Mouse (Mus musculus) CH12.LX (cell line): ENCODE data around the gene Prrc2a. TPM values are rescaled to one million over a fixed set of nuclear protein-coding genes. Genes with fewer than 3 reads are reported as not detected.

Source experiments
- DNase-seq: peaks from one replicate; pipeline ENCODE4 v3.0.0-alpha.2; 2013; ENCODE audit errors: extremely low read depth
- H3K27ac ChIP-seq: 2 replicates; pipeline ENCODE4 v1.5.1; 2012; ENCODE audit warnings: low read depth, mild to moderate bottlenecking, control low read depth, moderate library complexity; ENCODE audit not compliant: insufficient read depth
- H3K27me3 ChIP-seq: replicated peaks from 2 replicates; pipeline ENCODE3; 2012; ENCODE audit warnings: inconsistent platforms
- H3K36me3 ChIP-seq, 2 experiments: replicated peaks in 1 of 2; 2 replicates each; pipeline versions ENCODE3 to v1.6.1; 2012; ENCODE audit warnings: inconsistent platforms in 1 of 2, low read length in 1 of 2, mild to moderate bottlenecking in 1 of 2, mixed read lengths in 1 of 2, moderate library complexity in 1 of 2; ENCODE audit not compliant: control insufficient read depth in 1 of 2, insufficient read depth in 1 of 2
- H3K4me1 ChIP-seq, 2 experiments: 2 replicates each; pipeline ENCODE4 v1.6.1; 2012; ENCODE audit warnings: inconsistent platforms in 1 of 2, moderate library complexity in 1 of 2; ENCODE audit not compliant: insufficient read depth in 2 of 2, control insufficient read depth in 1 of 2
- H3K4me2 ChIP-seq: 2 replicates; pipeline ENCODE4 v1.6.1; 2012; ENCODE audit warnings: low read depth, mild to moderate bottlenecking, control low read depth; ENCODE audit not compliant: poor library complexity, insufficient read depth, severe bottlenecking
- H3K4me3 ChIP-seq, 3 experiments: fragments of 150-350 bp in 1 of 3; sonication (generic) in 1 of 3; replicated peaks in 1 of 3; 2 replicates each; pipeline versions ENCODE3 to v1.5.1; 2011 to 2012; ENCODE audit warnings: low read depth in 2 of 3, low read length in 2 of 3, mild to moderate bottlenecking in 2 of 3, moderate library complexity in 2 of 3, control low read depth in 1 of 3, improper control_type of control experiment in 1 of 3, inconsistent platforms in 1 of 3, mixed read lengths in 1 of 3; ENCODE audit not compliant: poor library complexity in 1 of 3
- H3K79me2 ChIP-seq: replicated peaks from 2 replicates; pipeline ENCODE4 v1.6.1; 2012; ENCODE audit warnings: mild to moderate bottlenecking, moderate library complexity; ENCODE audit not compliant: control insufficient read depth, poor library complexity, insufficient read depth, severe bottlenecking; ENCODE audit errors: extremely low read depth
- H3K9ac ChIP-seq: 2 replicates; pipeline ENCODE4 v1.6.1; 2012; ENCODE audit warnings: low read depth, mild to moderate bottlenecking, control low read depth, moderate library complexity; ENCODE audit not compliant: insufficient read depth
- H3K9me3 ChIP-seq: replicated peaks from 2 replicates; pipeline ENCODE3; 2012; ENCODE audit warnings: low read length, inconsistent platforms, mixed read lengths
- BHLHE40 ChIP-seq: IDR thresholded peaks from 2 replicates; pipeline ENCODE4 v1.6.1; 2011; ENCODE audit warnings: mild to moderate bottlenecking, low read depth, low read length, improper control_type of control experiment
- CHD2 ChIP-seq: IDR thresholded peaks from 2 replicates; pipeline ENCODE4 v1.6.1; 2011; ENCODE audit warnings: low read length, improper control_type of control experiment
- CTCF ChIP-seq, 2 experiments: IDR thresholded peaks in 1 of 2; conservative IDR thresholded peaks in 1 of 2; 2 replicates each; pipeline ENCODE4 v1.5.1; 2011 to 2012; ENCODE audit warnings: low read depth in 2 of 2, low read length in 2 of 2, improper control_type of control experiment in 1 of 2, inconsistent platforms in 1 of 2, mild to moderate bottlenecking in 1 of 2, moderate library complexity in 1 of 2
- ELF1 ChIP-seq: IDR thresholded peaks from 2 replicates; pipeline ENCODE4 v1.6.1; 2014; ENCODE audit warnings: low read depth, mild to moderate bottlenecking, inconsistent platforms, low read length, improper control_type of control experiment
- EP300 ChIP-seq: IDR thresholded peaks from 2 replicates; pipeline ENCODE4 v1.6.1; 2011; ENCODE audit warnings: low read length, improper control_type of control experiment
- ETS1 ChIP-seq: conservative IDR thresholded peaks from 2 replicates; pipeline ENCODE4 v1.6.1; 2012; ENCODE audit warnings: low read depth, mild to moderate bottlenecking, inconsistent platforms, low read length, improper control_type of control experiment, moderate library complexity
- GABPA ChIP-seq: IDR thresholded peaks from 2 replicates; pipeline ENCODE4 v1.6.1; 2012; ENCODE audit warnings: low read depth, low read length, improper control_type of control experiment, inconsistent platforms; ENCODE audit not compliant: insufficient replicate concordance
- HCFC1 ChIP-seq: IDR thresholded peaks from 2 replicates; pipeline ENCODE4 v1.6.1; 2012; ENCODE audit warnings: low read depth, mild to moderate bottlenecking, inconsistent platforms, low read length, improper control_type of control experiment
- KAT2A ChIP-seq: IDR thresholded peaks from 2 replicates; pipeline ENCODE4 v1.6.1; 2012; ENCODE audit warnings: low read length, improper control_type of control experiment, inconsistent platforms; ENCODE audit not compliant: insufficient replicate concordance
- MAFK ChIP-seq: IDR thresholded peaks from 2 replicates; pipeline ENCODE4 v1.6.1; 2011; ENCODE audit warnings: low read length, improper control_type of control experiment; ENCODE audit not compliant: insufficient replicate concordance
- MAX ChIP-seq: IDR thresholded peaks from 2 replicates; pipeline ENCODE4 v1.6.1; 2011; ENCODE audit warnings: low read length, improper control_type of control experiment
- MAZ ChIP-seq: IDR thresholded peaks from 2 replicates; pipeline ENCODE4 v1.6.1; 2012; ENCODE audit warnings: low read depth, mild to moderate bottlenecking, inconsistent platforms, low read length, improper control_type of control experiment, moderate library complexity
- MEF2A ChIP-seq: IDR thresholded peaks from 2 replicates; pipeline ENCODE4 v1.6.1; 2014; ENCODE audit warnings: low read depth, mild to moderate bottlenecking, inconsistent platforms, low read length, improper control_type of control experiment, borderline replicate concordance
- MXI1 ChIP-seq: IDR thresholded peaks from 2 replicates; pipeline ENCODE4 v1.6.1; 2011; ENCODE audit warnings: mild to moderate bottlenecking, low read depth, low read length, improper control_type of control experiment
- MYC ChIP-seq: IDR thresholded peaks from 2 replicates; pipeline ENCODE4 v1.6.1; 2011; ENCODE audit warnings: low read depth, mild to moderate bottlenecking, improper control_type of control experiment, low read length
- NELFE ChIP-seq: IDR thresholded peaks from 2 replicates; pipeline ENCODE4 v1.6.1; 2011; ENCODE audit warnings: low read depth, low read length, improper control_type of control experiment
- NRF1 ChIP-seq: IDR thresholded peaks from 2 replicates; pipeline ENCODE4 v1.6.1; 2014; ENCODE audit warnings: low read depth, mild to moderate bottlenecking, inconsistent platforms, low read length, improper control_type of control experiment, moderate library complexity
- PAX5 ChIP-seq: IDR thresholded peaks from 2 replicates; pipeline ENCODE4 v1.6.1; 2012; ENCODE audit warnings: low read length, inconsistent platforms, mixed read lengths
- POLR2A ChIP-seq: IDR thresholded peaks from 2 replicates; pipeline ENCODE4 v1.6.1; 2011; ENCODE audit warnings: low read depth, mild to moderate bottlenecking, improper control_type of control experiment, low read length
- RAD21 ChIP-seq: IDR thresholded peaks from 2 replicates; pipeline ENCODE4 v1.6.1; 2011; ENCODE audit warnings: low read depth, mild to moderate bottlenecking, low read length, improper control_type of control experiment, moderate library complexity
- RCOR1 ChIP-seq: conservative IDR thresholded peaks from 2 replicates; pipeline ENCODE4 v1.6.1; 2012; ENCODE audit warnings: low read depth, mild to moderate bottlenecking, inconsistent platforms, low read length, improper control_type of control experiment
- SIN3A ChIP-seq: IDR thresholded peaks from 2 replicates; pipeline ENCODE4 v1.6.1; 2012; ENCODE audit warnings: low read length, improper control_type of control experiment, inconsistent platforms
- SMC3 ChIP-seq: IDR thresholded peaks from 2 replicates; pipeline ENCODE4 v1.6.1; 2011; ENCODE audit warnings: low read depth, low read length, improper control_type of control experiment
- TBP ChIP-seq: conservative IDR thresholded peaks from 2 replicates; pipeline ENCODE4 v1.6.1; 2011; ENCODE audit warnings: low read depth, low read length, improper control_type of control experiment
- TCF12 ChIP-seq: IDR thresholded peaks from 2 replicates; pipeline ENCODE4 v1.6.1; 2014; ENCODE audit warnings: low read depth, mild to moderate bottlenecking, inconsistent platforms, low read length, improper control_type of control experiment
- UBTF ChIP-seq: IDR thresholded peaks from 2 replicates; pipeline ENCODE4 v1.6.1; 2012; ENCODE audit warnings: low read depth, mild to moderate bottlenecking, inconsistent platforms, low read length, improper control_type of control experiment, moderate library complexity
- USF1 ChIP-seq: IDR thresholded peaks from 2 replicates; pipeline ENCODE4 v1.6.1; 2014; ENCODE audit warnings: low read depth, mild to moderate bottlenecking, inconsistent platforms, low read length, improper control_type of control experiment
- ZKSCAN1 ChIP-seq: IDR thresholded peaks from 2 replicates; pipeline ENCODE4 v1.6.1; 2012; ENCODE audit warnings: low read depth, inconsistent platforms, low read length, improper control_type of control experiment, borderline replicate concordance
- dilution Hi-C: fragments of 300-500 bp; cut with MboI; formaldehyde crosslinking; loops from 2 replicates; pipeline ENCODE4 v1.14.3; 2020; ENCODE audit warnings: low sequenced_read_pairs; ENCODE audit not compliant: extremely low pct_unique_long_range_greater_than_20kb, extremely low pct_ligation_motif_present
- in situ Hi-C: fragments of 300-500 bp; cut with MboI; formaldehyde crosslinking; loops from 3 replicates; pipeline ENCODE4 v1.14.3; 2019; ENCODE audit warnings: low sequenced_read_pairs, low pct_ligation_motif_present, low pct_unique_long_range_greater_than_20kb, mixed read lengths
- polyA plus RNA-seq: library from polyadenylated mRNA; unstranded; fragments of >175 nt; gene quantifications from 2 replicates; pipeline ENCODE4 v1.2.1, GENCODE M21; 2012; ENCODE audit warnings: low read depth; ENCODE audit not compliant: insufficient read length
- total RNA-seq, 2 experiments: library from RNA; depleted of rRNA; stranded (reverse); fragments of 300-350 nt in 1 of 2; fragments of >200 nt in 1 of 2; gene quantifications; 2 replicates each; pipeline ENCODE4 v1.2.3; 2012 to 2014

Gene Prrc2a
- total and polyA plus RNA-seq, 3 experiments = 31.3 to 313 (median 80.4) TPM

DNA sequence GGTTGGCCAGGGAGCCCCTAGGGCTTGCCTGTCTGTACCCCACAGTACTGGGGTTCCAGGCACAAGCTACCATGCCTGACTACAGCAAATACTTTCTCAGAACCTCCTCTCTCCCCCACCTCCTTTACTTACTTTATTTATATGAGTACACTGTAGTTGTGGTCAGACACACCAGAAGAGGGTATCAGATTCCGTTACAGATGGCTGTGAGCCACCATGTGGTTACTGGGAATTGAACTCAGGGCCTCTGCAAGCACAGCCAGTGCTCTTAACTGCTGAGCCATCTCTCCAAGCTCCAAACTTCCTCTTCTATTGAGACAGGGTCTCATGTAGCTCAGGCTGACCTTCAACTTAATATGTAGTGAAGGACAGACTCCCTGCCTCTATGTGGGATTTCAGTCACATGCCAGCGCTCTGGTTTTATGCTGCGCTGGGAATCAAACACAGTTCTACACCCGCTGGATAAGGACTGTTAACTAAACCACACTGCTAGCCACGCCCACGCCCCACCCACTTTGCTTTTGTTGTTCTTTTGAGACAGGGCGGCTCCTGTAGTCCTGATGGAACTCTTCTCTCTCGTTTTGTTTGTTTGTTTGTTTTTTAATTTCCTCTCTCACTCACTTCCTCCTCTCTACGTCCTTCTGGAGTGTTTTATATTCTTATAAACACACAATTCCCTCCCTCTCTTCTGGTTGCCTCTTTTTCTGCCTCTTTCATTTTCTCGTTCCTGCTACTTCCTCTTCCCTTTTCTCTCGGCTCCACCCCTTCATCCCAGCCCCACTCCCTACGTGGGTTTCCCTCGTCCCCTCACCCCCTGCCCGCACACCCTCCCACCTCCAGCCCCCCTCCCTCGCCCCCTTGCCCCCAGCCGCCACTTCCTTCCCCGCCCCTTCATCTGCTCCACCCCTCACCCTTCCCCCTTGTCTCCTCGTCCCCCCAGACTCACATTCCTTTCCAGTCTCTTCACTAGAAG, 21.2 kb upstream of the Prrc2a start:
- Histone ChIP-seq H3K27me3 (no peaks in the 10 kb centered on the region), H3K4me3 (peak overlapping the region; percentile 48 to 60 (median 54)), H3K36me3 (peaks cover 0 to 11% of the 10 kb centered on the region in 2 experiments), H3K27ac (peak overlapping the region; percentile 31; the same call in 1 of the 2 replicates), H3K4me2 (peak overlapping the region; percentile 81), H3K9me3 (no peaks in the 10 kb centered on the region), H3K4me1 (peaks cover 24 to 68% of the 10 kb centered on the region in 2 experiments)
- dilution Hi-C loops (no loop called here), in situ Hi-C loops (no loop called here)
- DNase-seq = peak; percentile 88
- peak; percentile 88 for TF ChIP-seq SIN3A
- 0 out of 2 replicates have a peak, but pooled peaks have one; percentile 13 for TF ChIP-seq BHLHE40
- no peak for TF ChIP-seq NELFE
- 0 out of 2 replicates have a peak, but pooled peaks have one; percentile 21 for TF ChIP-seq MXI1
- no peak for TF ChIP-seq KAT2A
- TF ChIP-seq ELF1 = peak; percentile 73
- peak; percentile 41; the same call in 1 of the 2 replicates for TF ChIP-seq MYC
- no peak for TF ChIP-seq MAX
- 0 out of 2 replicates have a peak, but pooled peaks have one; percentile 52 for TF ChIP-seq TBP
- TF ChIP-seq MAZ = no peak
- TF ChIP-seq POLR2A = peak; percentile 54
- 0 out of 2 replicates have a peak, but pooled peaks have one; percentile 17 for TF ChIP-seq CHD2
- TF ChIP-seq UBTF = no peak
- TF ChIP-seq HCFC1 = peak; percentile 44
- TF ChIP-seq, all 38 proteins: peak for 9
- peak overlapping the region; percentile 59 for H3K9ac ChIP-seq
- no peaks in the 10 kb centered on the region for H3K79me2 ChIP-seq

DNA sequence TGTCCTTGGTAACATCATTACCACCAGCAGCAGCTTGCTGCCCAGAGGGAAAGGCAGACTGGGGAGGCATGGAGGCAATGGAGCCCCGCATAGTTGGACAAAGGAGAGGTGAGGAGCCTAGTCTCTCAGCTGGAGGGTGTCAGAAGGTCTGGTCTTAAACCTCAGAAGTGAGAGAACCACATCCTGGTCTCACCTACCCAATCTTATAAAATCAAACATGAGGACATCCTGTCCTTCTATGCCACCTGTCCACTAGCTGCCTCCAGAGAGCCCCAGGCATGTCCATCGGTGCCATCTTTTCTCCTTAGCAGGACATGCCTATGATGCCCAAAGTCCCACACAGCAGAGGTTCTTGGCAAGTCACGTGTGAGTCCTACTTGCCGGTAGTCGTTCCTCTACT, 15.4 kb upstream of the Prrc2a start:
- Histone ChIP-seq H3K36me3 (peaks cover 0 to 11% of the 10 kb centered on the region in 2 experiments), H3K27ac (no peak overlapping the region), H3K4me3 (no peak overlapping the region), H3K4me1 (peaks cover 11 to 43% of the 10 kb centered on the region in 2 experiments), H3K4me2 (no peak overlapping the region), H3K27me3 (no peaks in the 10 kb centered on the region), H3K9ac (no peak overlapping the region), H3K79me2 (no peaks in the 10 kb centered on the region), H3K9me3 (no peaks in the 10 kb centered on the region)
- TF ChIP-seq RCOR1 (no peak), CTCF (conservative IDR thresholded peaks at IDR 0.05 in 1 of 2, IDR thresholded peaks at IDR 0.05 in 1 of 2; ENCODE audit: low read depth in 2 of 2, low read length in 2 of 2) (no peak), UBTF (no peak), SMC3 (no peak), ETS1 (no peak), HCFC1 (no peak), EP300 (no peak), TBP (no peak), PAX5 (no peak), ZKSCAN1 (no peak), MAFK (no peak), NELFE (no peak), NRF1 (no peak), RAD21 (no peak), GABPA (no peak), MEF2A (no peak), TCF12 (no peak), USF1 (no peak), CHD2 (no peak)
- in situ Hi-C loops = no loop called here
- dilution Hi-C loops = no loop called here
- DNase-seq = no peak
